Mouse (Mus musculus): Measurements from ENCODE around the gene Rpl13a. TPM values are rescaled to one million over a fixed set of nuclear protein-coding genes. Genes with fewer than 3 reads are reported as not detected.

Gene Rpl13a
- polyA plus RNA-seq, 1 experiment from 2014 or later = 1,342 TPM

- Histone ChIP-seq H3K36me3 (no peaks in the 10 kb centered on the region), H3K4me3 (no peak overlapping the region), H3K4me1 (peaks cover 28% of the 10 kb centered on the region; the same call in 1 of the 2 replicates), H3K4me2 (replicated peaks) (no peak overlapping the region), H3K27me3 (no peaks in the 10 kb centered on the region), H3K9ac (no peak overlapping the region), H3K27ac (0 out of 2 replicates have a peak overlapping the region, but pooled peaks have one; percentile 88), H3K9me3 (no peaks in the 10 kb centered on the region)
- ATAC-seq (ENCODE audit: insufficient number of reproducible peaks, insufficient read depth, low FRiP score, low TSS enrichment) = no peak
- 81% methylated on average over 6 of the region's 6 CpGs for WGBS
These were observed 33.2 kb downstream of the Rpl13a start for GRCm38 (mm10) chr7:45095367-45095766.

- Histone ChIP-seq H3K4me3 (no peak overlapping the region), H3K27me3 (no peaks in the 10 kb centered on the region)
These were observed 34.4 kb downstream of the Rpl13a start for GRCm38 (mm10) chr7:45094121-45094520.

GRCm38 (mm10) chr7:45093516-45093905 lies 35.0 kb downstream of the Rpl13a start:
- H3K4me3 ChIP-seq = no peak overlapping the region
- no peak overlapping the region for H3K9ac ChIP-seq
- H3K9me3 ChIP-seq = no peaks in the 10 kb centered on the region
- 30% methylated on average over 17 of the region's 18 CpGs for WGBS
- H3K4me1 ChIP-seq = peaks cover 34% of the 10 kb centered on the region; the same call in 1 of the 2 replicates
- H3K4me2 ChIP-seq (replicated peaks) = peak overlapping the region; percentile 20
- ATAC-seq (ENCODE audit: insufficient number of reproducible peaks, insufficient read depth, low FRiP score, low TSS enrichment) = no peak
- peak overlapping the region; percentile 88 for H3K27ac ChIP-seq
- H3K36me3 ChIP-seq = peaks cover 12% of the 10 kb centered on the region
- no peaks in the 10 kb centered on the region for H3K27me3 ChIP-seq

More at GRCm38 (mm10) chr7:45094121-45094520, 34.4 kb downstream of the Rpl13a start:
- Histone ChIP-seq H3K9ac (no peak overlapping the region), H3K36me3 (0 out of 2 replicates have a peak, but pooled peaks cover 8% of the 10 kb centered on the region), H3K27ac (peak overlapping the region; percentile 88), H3K9me3 (no peaks in the 10 kb centered on the region), H3K4me2 (replicated peaks) (no peak overlapping the region; the same call in 1 of the 2 replicates), H3K4me1 (peaks cover 34% of the 10 kb centered on the region; the same call in 1 of the 2 replicates)
- WGBS = 22% methylated on average over 7 of the region's 7 CpGs
- no peak for ATAC-seq (ENCODE audit: insufficient number of reproducible peaks, insufficient read depth, low FRiP score, low TSS enrichment)

DNA sequence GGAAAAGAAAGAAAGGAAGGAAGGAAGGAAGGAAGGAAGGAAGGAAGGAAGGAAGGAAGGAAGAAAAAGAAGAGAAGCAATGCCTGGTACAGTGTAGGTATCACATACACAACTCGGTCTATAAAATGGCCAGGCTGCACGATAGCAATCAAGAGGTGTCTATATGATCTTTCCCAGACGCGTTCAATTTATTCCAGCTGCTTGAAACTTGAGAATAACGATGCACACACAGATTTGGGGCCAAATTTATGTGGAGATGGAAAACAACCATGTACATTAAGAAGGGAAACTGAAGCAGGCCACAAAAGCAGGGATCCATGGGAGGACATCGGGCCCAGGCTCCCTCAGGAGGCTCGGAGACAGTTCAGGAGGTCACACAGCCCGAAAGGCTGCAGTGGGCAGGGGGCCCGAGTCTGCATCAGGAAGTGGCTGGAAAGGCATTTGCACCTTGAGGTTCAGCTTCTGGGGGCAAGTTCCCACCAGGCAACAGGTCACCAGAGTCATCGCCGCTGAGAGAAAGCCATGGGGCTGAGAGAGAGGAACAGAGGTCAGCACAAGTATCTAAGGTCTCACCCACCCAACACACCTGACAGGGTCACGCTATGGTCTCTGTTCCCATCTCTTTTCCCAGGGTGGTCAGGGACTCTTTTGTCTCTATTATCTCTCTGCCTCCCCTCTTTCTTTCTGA lies 35.6 kb downstream of the Rpl13a start:
- Histone ChIP-seq H3K36me3 (peaks cover 18% of the 10 kb centered on the region), H3K4me1 (peaks cover 34% of the 10 kb centered on the region; the same call in 1 of the 2 replicates), H3K4me2 (replicated peaks) (peak overlapping the region; percentile 20), H3K9me3 (no peaks in the 10 kb centered on the region), H3K4me3 (no peak overlapping the region), H3K27me3 (no peaks in the 10 kb centered on the region), H3K27ac (peak overlapping the region; percentile 88), H3K9ac (no peak overlapping the region)
- WGBS = 32% methylated on average over 12 of the region's 12 CpGs
- no peak for ATAC-seq (ENCODE audit: insufficient number of reproducible peaks, insufficient read depth, low FRiP score, low TSS enrichment)

GRCm38 (mm10) chr7:45092048-45092447 lies 36.5 kb downstream of the Rpl13a start, which contains the start of gene Rcn3:
Gene Rcn3, minus strand, starts transcription at chr7:45092221.
- Histone ChIP-seq H3K4me2 (replicated peaks) (peak within 1 kb of the TSS; percentile 73), H3K27me3 (no peaks in the 10 kb centered on the region), H3K9me3 (no peaks in the 10 kb centered on the region), H3K4me1 (peaks cover 34% of the 10 kb centered on the region; the same call in 1 of the 2 replicates), H3K4me3 (peak within 1 kb of the TSS; percentile 68), H3K27ac (peak within 1 kb of the TSS; percentile 93), H3K9ac (peak within 1 kb of the TSS; percentile 80), H3K36me3 (peaks cover 27% of the 10 kb centered on the region)
- WGBS = under 1% methylated on average over 16 of the region's 16 CpGs
- ATAC-seq (ENCODE audit: insufficient number of reproducible peaks, insufficient read depth, low FRiP score, low TSS enrichment) = peak; percentile 86

DNA sequence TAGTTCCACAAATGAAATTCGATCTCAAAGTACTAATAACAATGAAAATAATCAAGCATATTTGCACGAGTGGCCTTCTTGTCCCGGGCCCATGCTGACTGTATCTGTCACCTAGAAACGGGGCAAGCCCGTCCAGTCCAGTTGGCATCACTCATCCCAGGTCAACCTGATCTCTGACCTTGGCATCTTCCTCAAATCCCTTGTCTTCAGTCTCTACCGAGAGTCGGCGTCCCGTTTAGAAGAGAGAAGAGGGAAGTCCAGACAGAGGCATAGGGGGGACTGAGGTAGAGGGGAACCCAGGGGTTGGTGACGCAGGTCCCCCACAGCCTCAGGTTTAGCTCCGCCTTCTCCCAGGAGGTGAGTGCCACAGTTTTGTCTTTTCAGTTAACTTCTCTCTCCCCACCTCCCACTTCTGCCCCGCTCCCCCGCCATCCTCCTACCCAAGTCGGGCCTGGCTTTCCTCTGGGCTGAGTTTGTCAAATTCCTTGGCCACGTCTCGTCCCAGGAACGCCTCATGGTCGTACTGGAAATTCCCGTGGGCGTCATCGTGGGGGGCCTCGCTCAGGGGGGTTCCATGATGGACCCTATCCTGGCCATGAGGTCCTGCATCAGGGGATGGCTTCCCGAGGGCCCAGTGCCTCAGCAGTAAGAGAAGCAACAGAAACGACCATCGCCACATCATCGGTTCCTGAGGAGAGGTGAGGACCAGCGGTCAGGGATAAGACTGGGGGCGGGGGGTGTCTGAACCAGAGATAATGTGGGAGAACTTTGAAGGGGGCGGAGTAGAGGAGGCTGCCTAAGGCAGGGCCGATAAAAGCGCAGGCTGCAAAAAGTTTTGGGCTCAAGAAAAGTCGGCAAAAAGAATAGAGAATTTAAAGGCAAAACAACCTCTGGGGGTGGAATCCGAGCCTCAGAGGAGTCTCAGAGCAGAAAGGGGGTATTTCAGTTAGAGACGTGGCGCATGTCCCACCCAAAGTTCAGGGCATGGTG lies 37.3 kb downstream of the Rpl13a start:
- Histone ChIP-seq H3K4me1 (peaks cover 34% of the 10 kb centered on the region; the same call in 1 of the 2 replicates), H3K4me2 (replicated peaks) (peak overlapping the region; percentile 73), H3K9ac (peak overlapping the region; percentile 80), H3K27me3 (no peaks in the 10 kb centered on the region), H3K27ac (peak overlapping the region; percentile 93), H3K9me3 (no peaks in the 10 kb centered on the region), H3K36me3 (peaks cover 34% of the 10 kb centered on the region), H3K4me3 (peak overlapping the region; percentile 68)
- ATAC-seq (ENCODE audit: insufficient number of reproducible peaks, insufficient read depth, low FRiP score, low TSS enrichment) = peak; percentile 59
- WGBS = 8% methylated on average over 35 of the region's 35 CpGs

GRCm38 (mm10) chr7:45090251-45090977 lies 38.1 kb downstream of the Rpl13a start:
- ATAC-seq (ENCODE audit: insufficient number of reproducible peaks, insufficient read depth, low FRiP score, low TSS enrichment) = no peak
- Histone ChIP-seq H3K27me3 (no peaks in the 10 kb centered on the region), H3K9me3 (no peaks in the 10 kb centered on the region), H3K9ac (peak overlapping the region; percentile 80; the same call in 1 of the 2 replicates), H3K27ac (peak overlapping the region; percentile 93; the same call in 1 of the 2 replicates), H3K4me3 (peak overlapping the region; percentile 68), H3K4me2 (replicated peaks) (peak overlapping the region; percentile 73), H3K36me3 (peaks cover 43% of the 10 kb centered on the region), H3K4me1 (peaks cover 34% of the 10 kb centered on the region; the same call in 1 of the 2 replicates)
- WGBS = 79% methylated on average over 13 of the region's 13 CpGs

DNA sequence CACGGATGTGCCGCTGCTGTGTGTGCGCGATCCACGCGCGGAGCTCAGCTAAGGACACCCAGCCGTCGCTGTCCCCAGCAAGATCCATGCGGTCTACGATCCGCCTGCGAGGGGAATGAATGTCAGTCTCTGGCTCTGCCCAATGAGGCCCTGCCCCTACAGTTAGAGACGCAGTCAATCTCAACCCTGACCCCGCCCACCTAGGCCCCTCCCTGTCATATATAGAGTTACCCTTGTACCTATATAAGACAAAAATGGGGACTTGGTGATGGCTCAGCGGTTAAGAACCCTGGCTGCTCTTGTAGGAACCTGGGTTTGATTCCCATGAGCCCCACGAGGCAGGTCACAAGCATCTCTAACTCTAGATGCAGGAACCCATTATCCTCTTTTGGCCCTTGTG lies 40.0 kb downstream of the Rpl13a start:
- Histone ChIP-seq H3K27ac (no peak overlapping the region), H3K36me3 (peaks cover 58% of the 10 kb centered on the region), H3K27me3 (no peaks in the 10 kb centered on the region), H3K9ac (no peak overlapping the region), H3K4me2 (replicated peaks) (no peak overlapping the region), H3K4me3 (no peak overlapping the region), H3K4me1 (peaks cover 23% of the 10 kb centered on the region; the same call in 1 of the 2 replicates), H3K9me3 (no peaks in the 10 kb centered on the region)
- 91% methylated on average over 17 of the region's 17 CpGs for WGBS
- ATAC-seq (ENCODE audit: insufficient number of reproducible peaks, insufficient read depth, low FRiP score, low TSS enrichment) = no peak

DNA sequence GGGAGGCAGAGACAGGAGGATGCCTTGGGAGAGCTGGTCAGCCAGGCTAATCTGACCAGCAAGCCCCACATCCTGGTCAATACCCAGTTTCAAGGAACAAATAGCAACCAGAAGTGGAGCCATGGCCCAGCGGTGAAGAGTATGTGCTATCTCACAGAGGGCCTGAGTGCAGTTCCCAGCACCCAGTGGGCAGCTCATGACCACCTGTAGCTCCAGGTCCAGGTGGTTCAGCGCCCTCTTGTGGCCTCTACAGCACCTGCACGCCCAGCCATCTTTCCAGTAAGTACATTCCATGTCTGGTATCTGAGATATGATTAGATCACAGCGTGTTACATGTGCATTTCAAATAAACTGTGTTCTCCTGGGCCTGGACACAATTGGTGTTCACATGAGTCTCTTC lies 42.5 kb downstream of the Rpl13a start:
- H3K4me2 ChIP-seq (replicated peaks) = no peak overlapping the region
- no peaks in the 10 kb centered on the region for H3K27me3 ChIP-seq
- H3K4me3 ChIP-seq = no peak overlapping the region
- H3K9me3 ChIP-seq = no peaks in the 10 kb centered on the region
- H3K27ac ChIP-seq = no peak overlapping the region
- WGBS = 78% methylated on average over 4 of the region's 4 CpGs
- ATAC-seq (ENCODE audit: insufficient number of reproducible peaks, insufficient read depth, low FRiP score, low TSS enrichment) = no peak
- peaks cover 12% of the 10 kb centered on the region; the same call in 1 of the 2 replicates for H3K4me1 ChIP-seq
- peaks cover 72% of the 10 kb centered on the region for H3K36me3 ChIP-seq
- H3K9ac ChIP-seq = no peak overlapping the region

GRCm38 (mm10) chr7:45083300-45083890 lies 45.2 kb downstream of the Rpl13a start:
- Histone ChIP-seq H3K4me3 (no peak overlapping the region), H3K27me3 (no peaks in the 10 kb centered on the region), H3K9ac (no peak overlapping the region), H3K4me1 (no peaks in the 10 kb centered on the region), H3K36me3 (peaks cover 59% of the 10 kb centered on the region), H3K4me2 (replicated peaks) (no peak overlapping the region), H3K9me3 (no peaks in the 10 kb centered on the region), H3K27ac (no peak overlapping the region)
- 81% methylated on average over 22 of the region's 22 CpGs for WGBS
- ATAC-seq (ENCODE audit: insufficient number of reproducible peaks, insufficient read depth, low FRiP score, low TSS enrichment) = no peak

Data from embryonic facial prominence, embryonic 12.5 days (tissue).